ENCODE assay signal across 9 mouse cellular contexts in the genomic region with DNA sequence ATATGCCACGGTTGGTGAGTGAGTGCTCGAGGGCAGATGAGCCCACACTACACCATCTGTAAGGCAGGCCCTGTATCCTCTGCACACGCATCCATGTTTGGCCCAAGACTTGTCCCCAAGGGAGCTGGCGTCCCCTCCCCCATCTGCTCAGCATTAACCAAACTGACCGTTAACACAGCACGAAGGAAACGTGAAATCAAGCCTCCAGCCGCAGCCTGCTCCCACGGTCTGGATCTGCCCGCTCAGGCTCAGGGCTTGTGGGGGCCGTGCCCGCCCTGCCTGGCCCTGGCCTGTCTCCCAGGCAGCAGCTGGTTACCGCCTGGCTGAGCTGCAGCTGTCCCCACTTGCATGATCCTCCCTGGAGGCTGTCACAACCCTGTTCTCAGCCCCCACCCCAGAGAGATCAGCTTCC. TPM values are rescaled to one million over a fixed set of nuclear protein-coding genes. Genes with fewer than 3 reads are reported as not detected.
A peak's percentile ranks its signal among the peaks of the same experiment; 100 is the strongest.
DNase-seq lines count a peak whose midpoint lies in the region; ATAC-seq and TF ChIP-seq lines count a peak whose summit lies in the region.
"Had no signal": no experiment of that assay in that cellular context is flagged by ENCODE, and none has a peak within 500 bp of the region (broad histone marks: within the 10 kb centered on the region; RNA-seq: fewer than 3 reads in every experiment).

No protein-coding gene starts in this region.

- TF ChIP-seq CTCF in left cerebral cortex, adult 2 months (IDR thresholded peaks at IDR 0.05), result no peak
- TF ChIP-seq CTCF in gastrocnemius, adult 2 months (IDR thresholded peaks at IDR 0.05), result no peak

- WGBS in intestine, embryonic 16.5 days, result 56% methylated on average over 13 of the region's 13 CpGs
- WGBS in limb, embryonic 15.5 days, result 34% methylated on average over 13 of the region's 13 CpGs

- peak overlapping the region; percentile 39; the same call in 1 of the 2 replicates for H3K9ac ChIP-seq in intestine, embryonic 16.5 days (ENCODE audit: low read depth, low read length)
- no peak overlapping the region for H3K9ac ChIP-seq in limb, embryonic 15.5 days

- intact Hi-C loops in left cerebral cortex, adult 2 months (cut with DNase I), result loop anchor here (10.0 kb wide), 1 partner anchor 244 kb away; no protein-coding TSS in a partner anchor
- intact Hi-C loops in gastrocnemius, adult 2 months (cut with DNase I), result loop anchor here (5.0 kb wide), 1 partner anchor 62 kb away; the partner anchor contains the start of gene Zfp346

- no peaks in the 10 kb centered on the region for H3K9me3 ChIP-seq in intestine, embryonic 16.5 days (ENCODE audit: control insufficient read depth, low read length)
- H3K9me3 ChIP-seq in limb, embryonic 15.5 days, result no peaks in the 10 kb centered on the region

- ATAC-seq in intestine, embryonic 16.5 days, result peak; percentile 63
- peak; percentile 71 for ATAC-seq in limb, embryonic 15.5 days (ENCODE audit: insufficient number of reproducible peaks, low FRiP score, low TSS enrichment, low read depth)

- H3K27ac ChIP-seq in left cerebral cortex, adult 2 months, result no peak overlapping the region
- H3K27ac ChIP-seq in gastrocnemius, adult 2 months, result peak overlapping the region; percentile 93
- H3K27ac ChIP-seq in intestine, embryonic 16.5 days (ENCODE audit: low read length), result 0 out of 2 replicates have a peak overlapping the region, but pooled peaks have one; percentile 14
- H3K27ac ChIP-seq in limb, embryonic 15.5 days, result peak overlapping the region; percentile 39

- H3K4me2 ChIP-seq in intestine, embryonic 16.5 days (ENCODE audit: low read depth, low read length), result no peak overlapping the region
- no peak overlapping the region for H3K4me2 ChIP-seq in limb, embryonic 15.5 days

- no peaks in the 10 kb centered on the region for H3K27me3 ChIP-seq in intestine, embryonic 16.5 days (replicated peaks; ENCODE audit: control insufficient read depth, insufficient read depth, low read length)
- H3K27me3 ChIP-seq in limb, embryonic 15.5 days, result no peaks in the 10 kb centered on the region

- DNase-seq in left cerebral cortex, adult 2 months (ENCODE audit: extremely low spot score in 1 of 2, low spot score in 2 of 2), result peak; percentile 30 to 41
- DNase-seq in left cerebral cortex, adult 9 months (ENCODE audit: low spot score in 2 of 2), result no peak
- peak; percentile 93 for DNase-seq in gastrocnemius, adult 2 months
- peak; percentile 63 for DNase-seq in ovary, adult 18-20 months (ENCODE audit: low spot score)
- no peak for DNase-seq in thymus, postnatal 36 days
- no peak for DNase-seq in embryo, embryonic 9.5 days (ENCODE audit: extremely low spot score)

- peaks cover 14% of the 10 kb centered on the region for H3K4me1 ChIP-seq in intestine, embryonic 16.5 days (ENCODE audit: control insufficient read depth, insufficient read depth, low read length)
- H3K4me1 ChIP-seq in limb, embryonic 15.5 days, result peaks cover 20% of the 10 kb centered on the region

- H3K4me3 ChIP-seq in left cerebral cortex, adult 2 months, result no peak overlapping the region
- H3K4me3 ChIP-seq in gastrocnemius, adult 2 months, result peak overlapping the region; percentile 68
- H3K4me3 ChIP-seq in intestine, embryonic 16.5 days (ENCODE audit: low read length), result no peak overlapping the region
- no peak overlapping the region for H3K4me3 ChIP-seq in limb, embryonic 15.5 days

- no peaks in the 10 kb centered on the region for H3K36me3 ChIP-seq in intestine, embryonic 16.5 days (ENCODE audit: control insufficient read depth, insufficient read depth, low read length)
- H3K36me3 ChIP-seq in limb, embryonic 15.5 days, result no peaks in the 10 kb centered on the region

RNA-seq across cellular contexts. Expression of gene Fgfr4, which starts 16.5 kb away (rescaled TPM):
- total RNA-seq in left cerebral cortex, adult 2 months (2021), result under 1 TPM; 0.36 to 0.40 TPM
- 1 to 10 TPM; 2.1 to 2.3 TPM for total RNA-seq in gastrocnemius, adult 2 months (2021)
- polyA plus RNA-seq in intestine, embryonic 16.5 days (2015; fragmentation: Nextera tagmentation; extraction: Ambion mirVana), result 11.7 and 12.4 TPM in 2 replicates
- polyA plus RNA-seq in limb, embryonic 15.5 days (2015; fragmentation: Nextera tagmentation; extraction: Ambion mirVana), result 8.2 and 14.2 TPM in 2 replicates

RNA-seq across cellular contexts. Expression of gene Gm17617, which starts 35.6 kb away (rescaled TPM):
- not detected for total RNA-seq in left cerebral cortex, adult 2 months (2021)
- total RNA-seq in gastrocnemius, adult 2 months (2021), result not detected
- polyA plus RNA-seq in intestine, embryonic 16.5 days (2015; fragmentation: Nextera tagmentation; extraction: Ambion mirVana), result not detected in 2 replicates
- polyA plus RNA-seq in limb, embryonic 15.5 days (2015; fragmentation: Nextera tagmentation; extraction: Ambion mirVana), result not detected in 2 replicates
- polyA plus RNA-seq: large intestine, adult 2 months had no signal

RNA-seq across cellular contexts. Expression of gene Nsd1, which starts 40.6 kb away (rescaled TPM):
- 100 to 1,000 TPM; 116 to 118 TPM for total RNA-seq in left cerebral cortex, adult 2 months (2021)
- total RNA-seq in gastrocnemius, adult 2 months (2021), result 10 to 100 TPM; 49.5 to 56.7 TPM
- polyA plus RNA-seq in intestine, embryonic 16.5 days (2015; fragmentation: Nextera tagmentation; extraction: Ambion mirVana), result 33.1 and 37.1 TPM in 2 replicates
- 52.4 and 55.8 TPM in 2 replicates for polyA plus RNA-seq in limb, embryonic 15.5 days (2015; fragmentation: Nextera tagmentation; extraction: Ambion mirVana)

Comparison
In these comparisons a context has a peak if more than half of its experiments do, and no peak if none do; other contexts are left out.
1. DNase-seq: peak in left cerebral cortex, adult 2 months (2 of 2), gastrocnemius, adult 2 months (single experiment) and ovary, adult 18-20 months (single experiment); none in left cerebral cortex, adult 9 months (0 of 2), thymus, postnatal 36 days (0 of 2) and embryo, embryonic 9.5 days (single experiment).